Mouse (Mus musculus) gastrocnemius, adult 8-10 months (tissue): ENCODE measurements around the gene Rpe. TPM values are rescaled to one million over a fixed set of nuclear protein-coding genes. Genes with fewer than 3 reads are reported as not detected.

Experiments
- total RNA-seq, 4 experiments: library from RNA; stranded (reverse); gene quantifications; 2 replicates each; pipeline ENCODE4 v1.2.4; 2022

Rpe gene
- total RNA-seq, 4 experiments from 2014 or later, result 9.2 to 14.0 (median 10.3) TPM

Other genes with a start within 250 kb of the Rpe start
- gene Unc80, start 232.5 kb upstream of the Rpe start, total RNA-seq, result under 1 TPM; 0.03 to 0.24 (median 0.10) TPM
- 10 to 100 TPM; 21.4 to 24.1 (median 23.0) TPM for gene Kansl1l, start 116.7 kb downstream of the Rpe start, total RNA-seq
- 100 to 1,000 TPM; 221 to 291 (median 229) TPM for gene Acadl, start 162.4 kb downstream of the Rpe start, total RNA-seq
- over 10,000 TPM; 15,323 to 21,985 (median 20,714) TPM for gene Myl1, start 244.6 kb downstream of the Rpe start, total RNA-seq